Mouse (Mus musculus) brain, embryonic 14.5 days (tissue): ENCODE results near the gene Upb1.

Experiments
- CTCF ChIP-seq: fragments of 200-500 bp; IDR thresholded peaks from 2 replicates; pipeline ENCODE4 v1.5.1; 2012; ENCODE audit warnings: inconsistent platforms, mild to moderate bottlenecking, moderate library complexity, borderline replicate concordance; ENCODE audit not compliant: insufficient read depth, insufficient read length; ENCODE audit errors: extremely low read depth
- POLR2A ChIP-seq: fragments of 200-500 bp; IDR thresholded peaks from 2 replicates; pipeline ENCODE4 v1.6.1; 2012; ENCODE audit warnings: mild to moderate bottlenecking, inconsistent platforms, borderline replicate concordance; ENCODE audit not compliant: poor library complexity, insufficient read depth, insufficient read length, severe bottlenecking; ENCODE audit errors: extremely low read depth

DNA sequence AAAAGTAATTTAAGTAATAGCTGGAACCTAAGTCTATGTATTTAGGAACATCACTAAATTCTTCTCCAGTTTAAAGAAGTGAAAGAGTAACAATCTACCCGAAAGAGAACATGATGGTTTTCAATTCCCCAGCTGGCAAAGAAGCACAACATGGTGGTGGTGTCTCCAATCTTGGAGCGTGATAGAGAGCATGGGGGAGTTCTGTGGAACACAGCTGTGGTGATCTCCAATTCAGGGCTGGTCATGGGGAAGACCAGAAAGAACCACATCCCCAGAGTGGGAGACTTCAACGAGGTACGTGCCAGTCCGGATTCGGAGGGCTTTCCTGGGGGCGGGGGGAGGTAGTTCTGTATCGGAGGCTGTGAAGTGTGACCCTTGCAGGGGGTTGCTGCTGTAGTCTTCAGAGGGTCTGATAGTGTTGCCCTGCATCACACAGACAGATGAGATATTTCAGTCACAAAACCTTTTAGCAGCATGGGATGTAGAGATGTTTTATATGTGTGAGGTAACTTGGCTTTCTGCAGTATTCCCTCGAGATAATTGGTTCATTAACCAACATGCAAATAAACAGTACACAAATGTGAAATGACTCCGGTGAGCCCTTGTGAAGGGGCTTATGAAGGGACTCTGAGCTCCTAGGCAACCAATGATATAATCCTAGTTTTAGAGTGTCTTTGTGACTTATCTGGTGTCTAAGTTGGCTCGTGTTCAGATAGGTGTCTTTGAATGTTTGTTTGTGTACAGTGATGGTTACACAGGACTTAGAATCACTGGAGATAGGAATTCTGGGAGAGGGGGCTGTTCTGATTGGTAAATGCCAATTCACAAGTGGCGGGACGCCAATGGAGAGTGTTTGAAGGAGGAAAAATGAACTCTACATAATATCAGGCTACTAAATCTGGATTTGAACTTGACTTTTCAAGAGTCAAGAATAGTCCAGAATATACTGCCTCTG, 27.4 kb downstream of the Upb1 start:
- TF ChIP-seq CTCF, result no peak
- no peak for TF ChIP-seq POLR2A
